Mouse (Mus musculus): ENCODE measurements around the gene Phf23.

- TF ChIP-seq REST (IDR thresholded peaks at IDR 0.05; ENCODE audit: insufficient read depth, insufficient read length) = no peak
- no peak for TF ChIP-seq USF1 (IDR thresholded peaks at IDR 0.05; ENCODE audit: low read depth)
These were observed 6.3 kb downstream of the Phf23 start for GRCm38 (mm10) chr11:70001865-70002264.
